Mouse (Mus musculus) ES-Bruce4 (cell line): ENCODE measurements around the gene Zfp800. TPM values are rescaled to one million over a fixed set of nuclear protein-coding genes. Genes with fewer than 3 reads are reported as not detected.

ENCODE experiments used
- H3K27ac ChIP-seq: 2 replicates; pipeline ENCODE4 v1.5.1; 2012; ENCODE audit warnings: low read length, inconsistent platforms; ENCODE audit not compliant: insufficient read depth
- H3K27me3 ChIP-seq: 2 replicates; pipeline ENCODE4 v1.6.1; 2012; ENCODE audit warnings: mild to moderate bottlenecking, low read length, inconsistent platforms; ENCODE audit not compliant: control insufficient read depth, poor library complexity, insufficient read depth, severe bottlenecking
- H3K36me3 ChIP-seq: 2 replicates; pipeline ENCODE4 v1.6.1; 2012; ENCODE audit warnings: inconsistent platforms, mild to moderate bottlenecking, low read length, moderate library complexity; ENCODE audit not compliant: control insufficient read depth, poor library complexity, insufficient read depth, severe bottlenecking
- H3K4me1 ChIP-seq: one replicate; pipeline ENCODE4 v1.8.1; 2011; ENCODE audit warnings: low read length; ENCODE audit not compliant: control insufficient read depth, insufficient read depth
- H3K4me3 ChIP-seq: 2 replicates; pipeline ENCODE4 v1.5.1; 2011; ENCODE audit warnings: low read depth, mild to moderate bottlenecking, low read length
- H3K9ac ChIP-seq: 2 replicates; pipeline ENCODE4 v1.6.1; 2012; ENCODE audit warnings: low read depth, mild to moderate bottlenecking, inconsistent platforms; ENCODE audit not compliant: poor library complexity, severe bottlenecking
- H3K9me3 ChIP-seq: replicated peaks from 2 replicates; pipeline ENCODE4 v1.6.1; 2012; ENCODE audit warnings: mild to moderate bottlenecking, low read length, inconsistent platforms; ENCODE audit not compliant: control insufficient read depth, poor library complexity, insufficient read depth, severe bottlenecking
- CTCF ChIP-seq: IDR thresholded peaks from one replicate; pipeline ENCODE4 v1.8.1; 2011; ENCODE audit warnings: low read depth, low read length
- EP300 ChIP-seq: IDR thresholded peaks from 2 replicates; pipeline ENCODE4 v1.6.1; 2011; ENCODE audit warnings: low read depth, low read length; ENCODE audit not compliant: insufficient read depth
- POLR2A ChIP-seq: IDR thresholded peaks from one replicate; pipeline ENCODE4 v1.8.1; 2011; ENCODE audit warnings: low read length; ENCODE audit not compliant: insufficient read depth
- polyA plus RNA-seq: library from polyadenylated mRNA; stranded (reverse); fragments of >200 nt; gene quantifications from 2 replicates; pipeline ENCODE4 v1.2.4, GENCODE M21; 2011; ENCODE audit warnings: low read depth; ENCODE audit not compliant: missing spikeins, insufficient read depth, insufficient read length

The Zfp800 gene
- polyA plus RNA-seq, 1 experiment, result 17.4 TPM

DNA sequence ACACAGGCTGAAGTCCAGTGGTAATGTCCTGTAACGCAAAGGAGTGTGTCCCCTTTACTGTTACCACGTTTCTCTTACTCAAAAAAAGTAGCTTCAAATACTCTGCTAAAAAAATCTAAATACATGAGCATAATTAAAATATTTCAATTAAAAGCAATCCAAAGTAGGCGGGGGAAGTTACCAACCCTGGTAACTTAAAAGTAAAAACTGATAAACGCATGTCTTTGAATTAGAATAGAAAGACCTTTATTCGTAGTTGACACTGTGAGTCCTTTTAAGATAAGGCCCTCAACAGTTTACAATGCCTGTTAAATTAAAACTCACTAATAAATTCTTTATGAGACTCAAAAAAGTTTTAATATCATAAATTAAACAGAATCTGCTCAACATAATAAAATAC is 138.1 kb downstream of the Zfp800 start:
- H3K9me3 ChIP-seq, result no peaks in the 10 kb centered on the region

DNA sequence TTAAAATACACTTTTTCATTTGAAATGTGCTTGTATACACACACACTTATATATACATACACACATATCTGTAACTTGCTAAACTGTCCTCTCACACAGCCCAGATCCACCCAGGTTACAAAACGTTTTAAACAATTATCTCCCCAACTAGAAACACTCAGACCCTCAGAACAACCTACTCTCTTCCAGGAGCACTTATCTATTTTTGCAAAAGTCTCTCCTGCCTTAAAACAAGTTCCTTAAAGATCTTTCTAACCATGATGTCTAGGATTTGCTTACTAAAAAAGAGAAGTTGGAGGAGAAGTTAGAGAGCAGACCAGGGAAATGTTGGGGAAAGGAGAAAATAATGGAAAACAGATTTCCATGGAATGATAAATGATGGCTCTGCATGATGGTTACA is 139.4 kb downstream of the Zfp800 start:
- no peaks in the 10 kb centered on the region for H3K9me3 ChIP-seq
- TF ChIP-seq POLR2A (no peak), EP300 (no peak), CTCF (no peak)

More for the DNA sequence above, 138.1 kb downstream of the Zfp800 start:
- Histone ChIP-seq H3K4me1 (no peaks in the 10 kb centered on the region), H3K27me3 (peaks cover 7% of the 10 kb centered on the region), H3K9ac (no peak overlapping the region), H3K36me3 (peaks cover 2% of the 10 kb centered on the region; the same call in 1 of the 2 replicates), H3K4me3 (no peak overlapping the region), H3K27ac (no peak overlapping the region)
- TF ChIP-seq EP300 (no peak), CTCF (no peak), POLR2A (no peak)

GRCm38 (mm10) chr6:28257772-28258171 is 140.0 kb downstream of the Zfp800 start:
- Histone ChIP-seq H3K9ac (no peak overlapping the region), H3K4me3 (no peak overlapping the region), H3K36me3 (peaks cover 2% of the 10 kb centered on the region; the same call in 1 of the 2 replicates), H3K9me3 (no peaks in the 10 kb centered on the region), H3K4me1 (no peaks in the 10 kb centered on the region), H3K27ac (no peak overlapping the region), H3K27me3 (peaks cover 2% of the 10 kb centered on the region)
- TF ChIP-seq EP300 (no peak), POLR2A (no peak), CTCF (no peak)

More for the DNA sequence above, 139.4 kb downstream of the Zfp800 start:
- H3K9ac ChIP-seq, result no peak overlapping the region
- H3K36me3 ChIP-seq, result peaks cover 2% of the 10 kb centered on the region; the same call in 1 of the 2 replicates
- H3K4me1 ChIP-seq, result no peaks in the 10 kb centered on the region
- no peak overlapping the region for H3K4me3 ChIP-seq
- H3K27ac ChIP-seq, result no peak overlapping the region
- H3K27me3 ChIP-seq, result peaks cover 6% of the 10 kb centered on the region

DNA sequence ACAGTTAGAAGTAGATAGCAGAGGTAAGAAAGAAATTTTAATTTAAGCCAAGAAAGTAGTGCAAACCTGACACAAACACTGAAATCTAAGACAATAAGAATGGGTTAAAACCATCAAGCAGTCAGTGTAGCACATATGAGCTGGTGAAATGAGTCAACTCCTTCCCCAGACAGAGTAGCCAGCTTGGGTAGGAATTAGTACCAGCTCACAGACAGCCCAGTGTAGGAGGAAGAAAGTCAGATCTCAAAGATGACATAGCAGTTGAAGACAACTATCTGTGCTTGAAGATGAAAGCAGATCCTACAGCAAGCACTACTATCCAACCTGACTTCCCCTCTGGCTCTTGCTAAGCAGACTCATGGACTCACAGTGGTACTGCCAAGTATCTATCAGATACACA is 145.0 kb downstream of the Zfp800 start:
- Histone ChIP-seq H3K9me3 (no peaks in the 10 kb centered on the region), H3K27me3 (no peaks in the 10 kb centered on the region), H3K9ac (no peak overlapping the region), H3K36me3 (0 out of 2 replicates have a peak, but pooled peaks cover 2% of the 10 kb centered on the region), H3K27ac (no peak overlapping the region), H3K4me3 (no peak overlapping the region), H3K4me1 (no peaks in the 10 kb centered on the region)
- TF ChIP-seq CTCF (no peak), POLR2A (no peak), EP300 (no peak)

- Histone ChIP-seq H3K9me3 (no peaks in the 10 kb centered on the region), H3K9ac (no peak overlapping the region), H3K4me1 (no peaks in the 10 kb centered on the region), H3K36me3 (peaks cover 3% of the 10 kb centered on the region; the same call in 1 of the 2 replicates), H3K4me3 (no peak overlapping the region), H3K27ac (no peak overlapping the region), H3K27me3 (no peaks in the 10 kb centered on the region)
- TF ChIP-seq CTCF (no peak), POLR2A (no peak), EP300 (no peak)
These were observed 149.6 kb downstream of the Zfp800 start for GRCm38 (mm10) chr6:28248211-28248610.

- TF ChIP-seq EP300 (no peak), CTCF (no peak), POLR2A (no peak)
- no peak overlapping the region for H3K4me3 ChIP-seq
These were observed 165.0 kb downstream of the Zfp800 start for GRCm38 (mm10) chr6:28232618-28233361.

More at GRCm38 (mm10) chr6:28232618-28233361, 165.0 kb downstream of the Zfp800 start:
- no peaks in the 10 kb centered on the region for H3K36me3 ChIP-seq
- no peaks in the 10 kb centered on the region for H3K4me1 ChIP-seq
- H3K27ac ChIP-seq, result no peak overlapping the region
- H3K27me3 ChIP-seq, result no peaks in the 10 kb centered on the region
- H3K9ac ChIP-seq, result no peak overlapping the region
- no peaks in the 10 kb centered on the region for H3K9me3 ChIP-seq
